Comparison of ENCODE assay signal across 34 mouse cellular contexts in the genomic region with DNA sequence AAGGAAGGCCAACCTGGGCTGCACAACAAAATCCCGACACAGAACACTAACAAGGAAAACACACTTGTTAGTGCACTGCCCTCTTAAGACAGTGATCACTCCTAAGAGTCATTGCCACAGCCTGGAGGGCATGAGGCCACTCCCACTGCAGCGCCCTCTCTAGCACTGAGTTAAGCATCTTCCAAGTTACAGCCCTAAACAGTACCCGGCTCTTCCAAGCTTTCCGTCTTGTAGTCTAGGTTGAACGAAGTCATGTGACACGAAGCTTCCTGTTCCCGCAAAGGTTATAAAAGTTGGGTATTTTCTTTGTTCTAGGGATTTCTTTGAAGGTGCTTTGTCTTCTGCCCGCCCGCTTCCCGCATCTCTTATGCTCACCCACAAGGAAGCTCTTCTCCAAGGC. TPM values are rescaled to one million over a fixed set of nuclear protein-coding genes. Genes with fewer than 3 reads are reported as not detected.
"Had no signal": no experiment of that assay in that cellular context is flagged by ENCODE, and none has a peak within 500 bp of the region (broad histone marks: within the 10 kb centered on the region; RNA-seq: fewer than 3 reads in every experiment).

No protein-coding gene starts in this region.

- H3K36me3 ChIP-seq: heart, embryonic 13.5 days; heart, embryonic 15.5 days; hindbrain, embryonic 13.5 days; hindbrain, embryonic 15.5 days; kidney, embryonic 15.5 days; limb, embryonic 13.5 days; limb, embryonic 15.5 days; liver, embryonic 12.5 days had no signal

- H3K4me1 ChIP-seq: heart, embryonic 13.5 days; heart, embryonic 15.5 days; hindbrain, embryonic 13.5 days; hindbrain, embryonic 15.5 days; kidney, embryonic 15.5 days; limb, embryonic 15.5 days; liver, embryonic 12.5 days had no signal

- H3K27me3 ChIP-seq: heart, embryonic 13.5 days; heart, embryonic 15.5 days; hindbrain, embryonic 13.5 days; hindbrain, embryonic 15.5 days; kidney, embryonic 15.5 days; limb, embryonic 13.5 days; limb, embryonic 15.5 days had no signal

- H3K9me3 ChIP-seq: heart, embryonic 13.5 days; heart, embryonic 15.5 days; hindbrain, embryonic 13.5 days; hindbrain, embryonic 15.5 days; kidney, embryonic 15.5 days; limb, embryonic 13.5 days; limb, embryonic 15.5 days; liver, embryonic 12.5 days had no signal

- H3K4me3 ChIP-seq: heart, embryonic 13.5 days; heart, embryonic 15.5 days; hindbrain, embryonic 13.5 days; hindbrain, embryonic 15.5 days; kidney, embryonic 15.5 days; limb, embryonic 13.5 days; limb, embryonic 15.5 days; liver, embryonic 12.5 days had no signal

- H3K27ac ChIP-seq: heart, embryonic 13.5 days; heart, embryonic 15.5 days; hindbrain, embryonic 13.5 days; hindbrain, embryonic 15.5 days; hindbrain, postnatal 0 days; kidney, embryonic 15.5 days; kidney, postnatal 0 days; limb, embryonic 13.5 days; limb, embryonic 15.5 days; liver, embryonic 12.5 days had no signal

- DNase-seq: gastrocnemius, postnatal 14 days; gastrocnemius, postnatal 36 days; heart, adult 18-20 months; heart, postnatal 14 days; heart, postnatal 36 days; kidney, adult 11 months; kidney, adult 2 months; kidney, adult 9 months; kidney, postnatal 14 days; kidney, postnatal 36 days; layer of hippocampus, adult 9-11 months; layer of hippocampus, postnatal 36 days; left cerebral cortex, postnatal 4 days had no signal

RNA-seq across cellular contexts. Expression of gene Gm9817, which starts 53.7 kb away (rescaled TPM):
- total RNA-seq: heart, postnatal 14 days; hematopoietic stem cell, adult 5-6 weeks; layer of hippocampus, adult 18-20 months; layer of hippocampus, adult 8-10 months; left cerebral cortex, adult 18-20 months; left cerebral cortex, postnatal 25 days; liver, adult 2 months had no signal
- polyA plus RNA-seq: heart, embryonic 11.5 days; hindbrain, embryonic 11.5 days; intestine, embryonic 14.5 days; intestine, embryonic 16.5 days; kidney, adult 2 months; kidney, embryonic 15.5 days; limb, embryonic 11.5 days; limb, embryonic 13.5 days; liver, adult 2 months; liver, embryonic 12.5 days had no signal
